Mouse (Mus musculus) kidney, postnatal 0 days (tissue): ENCODE results near the gene Lclat1. TPM values are rescaled to one million over a fixed set of nuclear protein-coding genes. Genes with fewer than 3 reads are reported as not detected.

ENCODE experiments used
- ATAC-seq: fragments of 200-750 bp; cut with Nextera tagmentation; replicated peaks from 2 replicates; pipeline ENCODE4 v1.8.0; 2017; ENCODE audit warnings: low read depth, moderate number of reproducible peaks, moderate TSS enrichment, moderate library complexity; ENCODE audit not compliant: low FRiP score
- DNase-seq: peaks from one replicate; pipeline ENCODE4 v3.0.0-alpha.2; 2016; ENCODE audit warnings: low spot score
- H3K27ac ChIP-seq: fragments of 300-500 bp; sonication (generic); 2 replicates; pipeline ENCODE4 v1.5.1; 2014; ENCODE audit warnings: mild to moderate bottlenecking
- H3K27me3 ChIP-seq: fragments of 300-500 bp; sonication (generic); 2 replicates; pipeline ENCODE4 v1.6.1; 2014; ENCODE audit warnings: low read length, mixed read lengths; ENCODE audit not compliant: insufficient read depth
- H3K36me3 ChIP-seq: fragments of 300-500 bp; sonication (generic); 2 replicates; pipeline ENCODE4 v1.6.1; 2014; ENCODE audit warnings: low read length, mixed read lengths; ENCODE audit not compliant: insufficient read depth
- H3K4me1 ChIP-seq: fragments of 300-500 bp; sonication (generic); replicated peaks from 2 replicates; pipeline ENCODE4 v1.6.1; 2014; ENCODE audit warnings: antibody characterized with exemption, low read length, mixed read lengths; ENCODE audit not compliant: insufficient read depth
- H3K4me2 ChIP-seq: fragments of 300-500 bp; sonication (generic); 2 replicates; pipeline ENCODE4 v1.6.1; 2014; ENCODE audit warnings: mild to moderate bottlenecking, low read length, moderate library complexity, mixed read lengths
- H3K4me3 ChIP-seq: fragments of 300-500 bp; sonication (generic); replicated peaks from 2 replicates; pipeline ENCODE4 v1.5.1; 2014; ENCODE audit warnings: low read depth, low read length
- H3K9ac ChIP-seq: fragments of 300-500 bp; sonication (generic); 2 replicates; pipeline ENCODE4 v1.6.1; 2014; ENCODE audit warnings: low read depth, low read length
- H3K9me3 ChIP-seq: fragments of 300-500 bp; sonication (generic); replicated peaks from 2 replicates; pipeline ENCODE4 v1.6.1; 2016; ENCODE audit warnings: low read length, inconsistent platforms, mixed read lengths
- CTCF ChIP-seq: IDR thresholded peaks from 2 replicates; pipeline ENCODE4 v1.5.1; 2016; ENCODE audit warnings: antibody characterized with exemption, low read depth, mild to moderate bottlenecking, moderate library complexity
- WGBS: fragments of 180-500 bp; shearing (Covaris S2); extraction: QIAGEN DNeasy Blood & Tissue Kit; methylation state at CpG from one replicate; pipeline ENCODE4 v1.1.7; 2014; 5-methylcytosine and 5-hydroxymethylcytosine counted together
- polyA plus RNA-seq: library from polyadenylated mRNA; unstranded; fragments of >200 nt; fragmentation: Nextera tagmentation; extraction: Ambion mirVana; gene quantifications from 2 replicates; pipeline ENCODE4 v1.2.1, GENCODE M21; 2015

The Lclat1 gene
- polyA plus RNA-seq, 1 experiment from 2014 or later: 12.5 TPM

DNA sequence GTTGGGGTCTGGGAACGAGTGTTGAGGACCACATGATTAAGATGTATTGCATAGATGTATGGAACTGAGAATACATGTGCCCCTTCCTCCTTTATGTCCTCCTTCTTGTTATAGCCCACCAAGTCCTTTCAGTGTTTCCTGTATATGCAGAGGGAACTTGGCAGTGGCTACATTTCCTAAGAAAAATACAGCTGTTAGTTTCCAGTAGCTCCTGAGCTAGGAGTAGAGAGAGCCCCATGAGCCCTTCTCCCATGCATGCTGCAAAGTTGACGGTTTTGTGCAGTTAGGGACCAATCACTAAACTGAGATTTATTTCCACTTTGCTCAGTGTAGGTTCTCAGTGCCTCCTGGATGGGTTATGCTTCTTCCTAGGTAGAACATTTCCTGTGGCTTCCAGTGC is 105.9 kb downstream of the Lclat1 start:
- Histone ChIP-seq H3K4me3 (no peak overlapping the region), H3K36me3 (no peaks in the 10 kb centered on the region), H3K9me3 (no peaks in the 10 kb centered on the region), H3K27me3 (no peaks in the 10 kb centered on the region), H3K27ac (no peak overlapping the region), H3K4me2 (no peak overlapping the region), H3K9ac (no peak overlapping the region), H3K4me1 (no peaks in the 10 kb centered on the region)
- ATAC-seq: no peak
- DNase-seq: peak; percentile 37
- WGBS: 20% methylated on average over 2 of the region's 2 CpGs
- no peak for TF ChIP-seq CTCF

DNA sequence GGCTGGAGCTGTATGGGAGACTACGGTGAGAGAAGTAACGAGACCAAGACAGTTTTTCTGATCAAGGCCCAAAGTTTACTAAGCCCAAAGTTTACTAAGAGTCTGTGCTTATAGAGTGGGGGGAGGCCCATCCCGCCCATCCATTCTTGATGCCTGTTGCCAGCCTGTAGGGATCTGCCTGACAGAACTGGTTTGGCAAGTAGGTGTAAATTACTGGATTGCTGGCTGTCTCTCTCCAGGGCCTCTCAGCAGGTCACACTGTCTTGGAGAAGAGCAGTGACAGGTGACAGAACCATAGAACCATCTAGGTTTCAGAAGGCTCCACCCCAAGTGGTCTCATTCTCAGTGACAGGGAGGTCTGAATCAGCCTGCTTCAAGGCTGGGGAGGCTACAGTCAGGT is 109.5 kb downstream of the Lclat1 start:
- DNase-seq (no peak), ATAC-seq (no peak)
- no peak overlapping the region for H3K9ac ChIP-seq

DNA sequence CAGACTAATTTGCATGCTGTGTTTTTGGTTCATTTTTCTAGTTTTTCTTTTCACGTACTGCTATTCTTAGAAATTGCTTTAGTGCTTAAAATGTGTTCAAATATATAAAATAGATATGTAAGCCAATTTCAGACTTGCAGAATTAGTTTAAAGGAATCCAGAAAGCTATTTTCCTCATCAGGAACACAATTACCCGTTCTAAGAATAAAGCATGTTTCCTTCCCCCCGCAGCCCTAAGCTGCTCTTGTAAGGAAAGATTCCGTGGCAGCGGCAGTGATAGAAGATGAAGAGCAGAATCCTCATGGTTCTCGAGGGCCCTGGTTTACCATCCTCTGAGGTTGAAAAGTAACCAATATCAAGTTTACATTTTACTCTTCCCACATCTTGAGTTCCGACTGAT is 113.0 kb downstream of the Lclat1 start:
- ATAC-seq: no peak
- WGBS: 53% methylated on average over 7 of the region's 7 CpGs

More for the DNA sequence above, 109.5 kb downstream of the Lclat1 start:
- TF ChIP-seq CTCF: no peak
- Histone ChIP-seq H3K4me1 (no peaks in the 10 kb centered on the region), H3K9me3 (no peaks in the 10 kb centered on the region), H3K27me3 (no peaks in the 10 kb centered on the region), H3K36me3 (no peaks in the 10 kb centered on the region), H3K4me3 (no peak overlapping the region), H3K27ac (no peak overlapping the region), H3K4me2 (no peak overlapping the region)
- WGBS: 83% methylated on average over 3 of the region's 3 CpGs

DNA sequence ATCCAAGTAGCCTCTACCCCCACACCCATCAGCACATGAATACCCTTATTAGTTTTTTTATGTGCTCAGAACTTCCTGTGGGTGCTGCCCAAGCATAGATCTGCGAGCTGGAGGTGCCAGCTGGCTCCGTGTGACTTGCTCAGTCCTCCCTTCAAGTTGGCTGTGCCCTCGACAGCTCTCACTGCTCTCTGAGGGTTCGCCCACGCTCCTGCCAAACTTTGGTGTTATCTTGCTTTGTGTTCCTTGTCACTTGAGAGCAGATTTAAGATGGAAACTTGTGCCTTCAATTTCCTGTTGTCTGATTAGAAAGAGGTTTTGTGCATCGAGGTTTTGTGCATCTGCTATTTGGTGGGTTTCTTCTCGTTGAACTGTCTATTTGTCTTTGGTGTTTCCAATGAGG is 114.3 kb downstream of the Lclat1 start:
- H3K27ac ChIP-seq: no peak overlapping the region
- no peaks in the 10 kb centered on the region for H3K27me3 ChIP-seq
- ATAC-seq: no peak
- H3K4me1 ChIP-seq: no peaks in the 10 kb centered on the region; the same call in 1 of the 2 replicates
- no peak overlapping the region for H3K4me3 ChIP-seq
- no peak for TF ChIP-seq CTCF
- 38% methylated on average over 7 of the region's 7 CpGs for WGBS
- DNase-seq: no peak
- no peak overlapping the region for H3K9ac ChIP-seq
- H3K4me2 ChIP-seq: no peak overlapping the region
- no peaks in the 10 kb centered on the region for H3K9me3 ChIP-seq
- H3K36me3 ChIP-seq: no peaks in the 10 kb centered on the region

More for the DNA sequence above, 113.0 kb downstream of the Lclat1 start:
- H3K4me1 ChIP-seq: no peaks in the 10 kb centered on the region
- no peak overlapping the region for H3K9ac ChIP-seq
- no peak overlapping the region for H3K4me3 ChIP-seq
- DNase-seq: no peak
- H3K36me3 ChIP-seq: no peaks in the 10 kb centered on the region
- no peaks in the 10 kb centered on the region for H3K27me3 ChIP-seq
- H3K4me2 ChIP-seq: no peak overlapping the region
- no peak for TF ChIP-seq CTCF
- no peak overlapping the region for H3K27ac ChIP-seq
- H3K9me3 ChIP-seq: no peaks in the 10 kb centered on the region

- Histone ChIP-seq H3K9me3 (no peaks in the 10 kb centered on the region), H3K4me1 (no peaks in the 10 kb centered on the region; the same call in 1 of the 2 replicates), H3K4me2 (no peak overlapping the region), H3K27me3 (no peaks in the 10 kb centered on the region), H3K9ac (no peak overlapping the region), H3K36me3 (no peaks in the 10 kb centered on the region), H3K27ac (no peak overlapping the region), H3K4me3 (no peak overlapping the region)
- TF ChIP-seq CTCF: no peak
- ATAC-seq (no peak), DNase-seq (no peak)
Observed at GRCm38 (mm10) chr17:73225442-73225841, 117.7 kb downstream of the Lclat1 start.

DNA sequence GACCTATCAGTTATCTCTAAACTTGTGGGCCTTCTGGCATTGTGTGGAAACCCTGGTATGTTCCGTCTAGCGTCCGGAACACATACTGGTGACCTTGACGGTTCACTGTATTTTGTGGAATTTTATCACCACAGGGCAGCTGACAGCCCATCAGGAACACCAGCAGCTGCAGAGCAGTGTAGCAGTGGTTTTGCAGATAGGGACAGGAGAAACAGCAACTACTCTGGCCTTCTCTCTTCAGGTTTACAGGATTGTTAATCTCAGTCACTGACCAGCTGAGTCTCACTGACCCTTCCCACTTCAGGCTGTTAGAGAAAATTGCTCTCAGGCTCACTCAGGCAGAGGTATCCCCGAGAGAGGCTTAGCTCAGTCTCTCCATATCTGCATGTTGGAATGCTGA is 118.2 kb downstream of the Lclat1 start:
- H3K9ac ChIP-seq: no peak overlapping the region
- 19% methylated on average over 5 of the region's 5 CpGs for WGBS
- no peak overlapping the region; the same call in 1 of the 2 replicates for H3K27ac ChIP-seq
- H3K4me1 ChIP-seq: no peaks in the 10 kb centered on the region; the same call in 1 of the 2 replicates
- no peaks in the 10 kb centered on the region for H3K9me3 ChIP-seq
- no peaks in the 10 kb centered on the region for H3K27me3 ChIP-seq
- DNase-seq (peak; percentile 73), ATAC-seq (no peak; the same call in 1 of the 2 replicates)
- H3K4me3 ChIP-seq: no peak overlapping the region
- no peak overlapping the region for H3K4me2 ChIP-seq
- no peaks in the 10 kb centered on the region for H3K36me3 ChIP-seq
- TF ChIP-seq CTCF: no peak

- 87% methylated on average over 2 of the region's 2 CpGs for WGBS
- no peak overlapping the region for H3K4me3 ChIP-seq
- H3K36me3 ChIP-seq: no peaks in the 10 kb centered on the region
- ATAC-seq (no peak), DNase-seq (no peak)
- H3K9me3 ChIP-seq: no peaks in the 10 kb centered on the region
- H3K27ac ChIP-seq: no peak overlapping the region
- no peaks in the 10 kb centered on the region; the same call in 1 of the 2 replicates for H3K4me1 ChIP-seq
- H3K4me2 ChIP-seq: no peak overlapping the region
- no peaks in the 10 kb centered on the region for H3K27me3 ChIP-seq
- no peak overlapping the region for H3K9ac ChIP-seq
- TF ChIP-seq CTCF: no peak
Observed at GRCm38 (mm10) chr17:73226595-73226994, 118.8 kb downstream of the Lclat1 start.
